Mouse (Mus musculus): ENCODE measurements at regions not wholly inside any gene's neighbourhood (a gene's known extent, or its start where the extent isn't known, plus 50 kb on each side); places are given as distances from the start of the nearest gene placed in this dataset.

DNA sequence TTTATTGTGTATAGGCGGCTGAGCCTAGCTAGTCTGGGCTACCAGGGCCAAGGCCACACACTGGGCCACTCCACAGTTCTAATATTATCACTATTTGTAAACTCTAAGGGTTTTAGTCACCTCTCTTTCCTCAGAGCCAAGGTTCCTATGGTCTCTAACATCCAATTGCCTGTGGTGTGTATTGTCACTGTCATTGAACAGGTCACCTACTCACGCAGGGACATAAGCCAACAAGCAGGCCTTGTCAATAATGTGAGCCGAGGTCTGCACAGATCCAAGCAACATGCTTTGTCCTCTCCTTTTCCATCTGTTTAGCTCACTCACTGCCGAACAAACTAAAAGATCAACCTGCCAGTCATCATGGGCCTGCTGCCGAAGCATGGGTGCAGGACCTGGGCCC is 79.5 kb upstream of the Ywhaq start:
- Histone ChIP-seq H3K27ac (ENCODE audit: low read depth, low read length) (no peak overlapping the region), H3K36me3 (ENCODE audit: control insufficient read depth, insufficient read depth, low read length) (no peaks in the 10 kb centered on the region), H3K4me2 (replicated peaks; ENCODE audit: low read depth, low read length) (no peak overlapping the region), H3K4me1 (ENCODE audit: control insufficient read depth, insufficient read depth, low read length) (no peaks in the 10 kb centered on the region), H3K9me3 (ENCODE audit: control insufficient read depth, low read length) (no peaks in the 10 kb centered on the region), H3K9ac (ENCODE audit: low read depth, low read length) (no peak overlapping the region), H3K4me3 (ENCODE audit: low read length) (no peak overlapping the region), H3K27me3 (ENCODE audit: control insufficient read depth, insufficient read depth, low read length) (no peaks in the 10 kb centered on the region)
- ATAC-seq (ENCODE audit: low FRiP score, low TSS enrichment), result no peak
- 86% methylated on average over 5 of the region's 5 CpGs for WGBS

DNA sequence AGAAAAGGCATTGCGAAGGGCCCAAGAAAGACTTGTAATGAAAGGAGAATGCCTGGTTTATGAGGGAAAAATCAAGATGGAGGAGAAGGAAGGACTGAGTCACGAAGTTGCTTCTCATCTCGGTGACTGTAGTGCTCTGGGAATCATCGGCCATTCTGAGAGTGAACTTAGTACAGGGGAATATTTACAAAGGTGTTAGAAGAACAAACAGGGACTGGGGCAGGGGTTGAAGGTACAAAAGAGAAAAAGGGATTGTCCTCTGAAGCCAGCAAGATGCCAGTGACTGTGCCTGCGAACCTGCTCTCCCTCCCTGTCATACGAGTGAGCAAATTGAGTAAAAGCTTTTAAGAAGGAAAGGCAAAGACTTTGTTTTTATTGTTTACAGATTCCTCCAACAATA is 78.1 kb upstream of the Ywhaq start:
- 95% methylated on average over 6 of the region's 6 CpGs for WGBS
- Histone ChIP-seq H3K4me1 (ENCODE audit: control insufficient read depth, insufficient read depth, low read length) (no peaks in the 10 kb centered on the region), H3K4me2 (replicated peaks; ENCODE audit: low read depth, low read length) (no peak overlapping the region), H3K9ac (ENCODE audit: low read depth, low read length) (no peak overlapping the region), H3K9me3 (ENCODE audit: control insufficient read depth, low read length) (no peaks in the 10 kb centered on the region), H3K27ac (ENCODE audit: low read depth, low read length) (no peak overlapping the region), H3K4me3 (ENCODE audit: low read length) (no peak overlapping the region), H3K27me3 (ENCODE audit: control insufficient read depth, insufficient read depth, low read length) (no peaks in the 10 kb centered on the region), H3K36me3 (ENCODE audit: control insufficient read depth, insufficient read depth, low read length) (no peaks in the 10 kb centered on the region)
- ATAC-seq (ENCODE audit: low FRiP score, low TSS enrichment), result no peak

DNA sequence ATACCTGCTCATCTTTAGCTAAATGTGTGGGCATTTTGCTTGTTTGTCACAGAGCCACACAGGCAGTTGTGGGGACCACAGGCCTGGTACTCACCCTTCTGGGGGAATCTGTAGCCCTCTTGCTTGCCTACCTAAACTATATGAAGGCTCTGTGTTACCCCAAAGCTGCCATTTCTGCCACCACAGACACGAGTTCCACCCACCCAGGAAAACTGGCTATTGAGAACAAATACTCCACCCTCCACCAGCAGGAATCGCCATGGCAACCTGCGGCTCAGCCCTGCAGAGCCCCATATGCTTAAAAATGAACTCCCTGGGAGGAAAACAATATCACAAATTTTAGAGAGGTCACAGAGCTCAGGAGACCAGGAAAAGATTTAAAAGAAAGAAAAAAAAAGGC is 76.0 kb upstream of the Ywhaq start:
- Histone ChIP-seq H3K4me1 (ENCODE audit: control insufficient read depth, insufficient read depth, low read length) (no peaks in the 10 kb centered on the region), H3K4me2 (replicated peaks; ENCODE audit: low read depth, low read length) (no peak overlapping the region), H3K9ac (ENCODE audit: low read depth, low read length) (no peak overlapping the region), H3K27ac (ENCODE audit: low read depth, low read length) (no peak overlapping the region), H3K9me3 (ENCODE audit: control insufficient read depth, low read length) (no peaks in the 10 kb centered on the region), H3K4me3 (ENCODE audit: low read length) (no peak overlapping the region), H3K36me3 (ENCODE audit: control insufficient read depth, insufficient read depth, low read length) (no peaks in the 10 kb centered on the region), H3K27me3 (ENCODE audit: control insufficient read depth, insufficient read depth, low read length) (no peaks in the 10 kb centered on the region)
- ATAC-seq (ENCODE audit: low FRiP score, low TSS enrichment), result no peak
- 60% methylated on average over 3 of the region's 3 CpGs for WGBS

DNA sequence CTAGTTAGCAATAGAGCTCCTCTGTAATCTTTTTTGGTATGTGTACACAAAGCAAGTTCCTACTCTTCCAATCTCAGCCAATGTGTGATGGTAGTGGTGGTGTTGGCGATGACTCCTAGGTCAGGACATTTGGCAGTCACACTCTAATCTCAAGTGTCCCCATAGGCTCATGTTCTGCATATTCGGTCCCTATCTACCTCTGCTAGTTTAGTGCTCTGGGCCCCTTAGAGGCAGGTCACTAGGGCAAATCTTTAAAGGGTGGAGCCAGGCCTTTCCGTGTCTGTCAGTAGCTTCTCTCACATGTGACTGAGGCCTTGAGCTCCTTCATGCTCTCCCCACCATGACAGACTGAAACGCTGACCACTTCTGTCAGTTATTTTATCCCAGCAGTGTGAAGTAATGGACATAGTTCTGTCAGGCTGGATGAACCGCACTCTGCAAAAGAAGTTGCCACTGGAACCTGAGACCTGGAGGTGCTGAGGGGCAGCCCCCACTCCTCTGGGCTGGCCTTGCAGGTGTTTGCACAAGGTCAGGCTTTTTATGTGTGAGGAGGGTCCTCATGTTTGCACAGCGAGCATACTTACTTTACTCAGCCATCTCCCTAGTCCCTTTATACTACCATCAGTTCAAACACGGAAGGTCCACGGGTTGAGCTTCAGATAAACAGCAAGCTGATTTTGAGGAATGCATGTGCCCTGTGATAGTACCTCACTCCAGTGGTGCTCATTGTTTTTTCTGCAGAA is 75.3 kb upstream of the Ywhaq start:
- no peak overlapping the region for H3K4me2 ChIP-seq (replicated peaks; ENCODE audit: low read depth, low read length)
- H3K4me1 ChIP-seq (ENCODE audit: control insufficient read depth, insufficient read depth, low read length), result no peaks in the 10 kb centered on the region
- 54% methylated on average over 8 of the region's 8 CpGs for WGBS
- no peak overlapping the region for H3K27ac ChIP-seq (ENCODE audit: low read depth, low read length)
- H3K36me3 ChIP-seq (ENCODE audit: control insufficient read depth, insufficient read depth, low read length), result no peaks in the 10 kb centered on the region
- H3K4me3 ChIP-seq (ENCODE audit: low read length), result no peak overlapping the region
- ATAC-seq (ENCODE audit: low FRiP score, low TSS enrichment), result no peak
- H3K9ac ChIP-seq (ENCODE audit: low read depth, low read length), result no peak overlapping the region
- no peaks in the 10 kb centered on the region for H3K9me3 ChIP-seq (ENCODE audit: control insufficient read depth, low read length)
- H3K27me3 ChIP-seq (ENCODE audit: control insufficient read depth, insufficient read depth, low read length), result no peaks in the 10 kb centered on the region

DNA sequence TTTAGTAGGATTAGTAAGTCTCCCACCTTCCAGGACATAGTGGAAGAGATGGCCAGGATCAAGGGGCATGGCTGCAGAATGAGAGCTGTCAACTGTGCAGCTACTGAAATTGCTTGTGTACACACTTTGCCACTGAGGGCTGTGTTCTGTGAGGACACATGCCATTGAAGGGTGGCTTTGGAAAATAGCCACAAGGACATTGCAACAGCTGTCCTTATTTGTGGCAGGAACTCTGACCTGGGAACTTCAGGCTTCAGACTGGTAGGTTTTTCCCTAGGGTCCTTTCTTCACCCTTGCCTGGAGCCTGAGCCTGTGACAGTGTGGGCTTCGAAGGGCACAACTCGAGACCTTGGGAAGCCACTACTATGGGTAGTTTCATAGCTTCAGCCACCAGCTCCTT is 64.2 kb upstream of the Ywhaq start:
- no peak overlapping the region for H3K9ac ChIP-seq (ENCODE audit: low read depth, low read length)
- ATAC-seq (ENCODE audit: low FRiP score, low TSS enrichment), result no peak
- H3K27ac ChIP-seq (ENCODE audit: low read depth, low read length), result no peak overlapping the region
- 94% methylated on average over 2 of the region's 2 CpGs for WGBS
- H3K4me3 ChIP-seq (ENCODE audit: low read length), result no peak overlapping the region
- H3K36me3 ChIP-seq (ENCODE audit: control insufficient read depth, insufficient read depth, low read length), result no peaks in the 10 kb centered on the region
- H3K4me1 ChIP-seq (ENCODE audit: control insufficient read depth, insufficient read depth, low read length), result no peaks in the 10 kb centered on the region
- no peaks in the 10 kb centered on the region for H3K27me3 ChIP-seq (ENCODE audit: control insufficient read depth, insufficient read depth, low read length)
- H3K9me3 ChIP-seq (ENCODE audit: control insufficient read depth, low read length), result no peaks in the 10 kb centered on the region
- no peak overlapping the region for H3K4me2 ChIP-seq (replicated peaks; ENCODE audit: low read depth, low read length)

DNA sequence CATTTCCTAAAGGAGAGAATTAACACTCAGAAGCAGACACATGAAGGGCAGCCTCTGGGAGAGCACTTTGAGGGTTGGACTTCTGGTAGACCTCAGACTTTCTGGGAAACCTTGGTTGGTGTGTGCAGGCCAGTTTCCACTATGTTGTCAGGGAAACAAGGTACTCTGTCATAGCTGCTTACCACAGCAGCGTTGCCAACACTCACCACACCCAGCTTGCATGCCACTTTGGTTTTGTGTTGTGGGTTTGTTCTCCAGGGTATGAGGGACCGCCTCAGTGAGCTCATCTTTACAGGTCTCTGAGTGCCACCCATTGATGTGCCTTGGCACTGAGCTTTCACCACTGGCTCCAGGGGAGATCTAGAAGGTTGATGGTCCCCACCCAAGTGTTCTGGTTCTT is 62.8 kb upstream of the Ywhaq start:
- no peaks in the 10 kb centered on the region for H3K27me3 ChIP-seq (ENCODE audit: control insufficient read depth, insufficient read depth, low read length)
- H3K9me3 ChIP-seq (ENCODE audit: control insufficient read depth, low read length), result no peaks in the 10 kb centered on the region
- WGBS, result 77% methylated on average over 2 of the region's 2 CpGs
- no peak for ATAC-seq (ENCODE audit: low FRiP score, low TSS enrichment)
- no peak overlapping the region for H3K9ac ChIP-seq (ENCODE audit: low read depth, low read length)
- no peaks in the 10 kb centered on the region for H3K36me3 ChIP-seq (ENCODE audit: control insufficient read depth, insufficient read depth, low read length)
- no peak overlapping the region for H3K27ac ChIP-seq (ENCODE audit: low read depth, low read length)
- H3K4me3 ChIP-seq (ENCODE audit: low read length), result no peak overlapping the region
- H3K4me1 ChIP-seq (ENCODE audit: control insufficient read depth, insufficient read depth, low read length), result no peaks in the 10 kb centered on the region
- no peak overlapping the region for H3K4me2 ChIP-seq (replicated peaks; ENCODE audit: low read depth, low read length)

DNA sequence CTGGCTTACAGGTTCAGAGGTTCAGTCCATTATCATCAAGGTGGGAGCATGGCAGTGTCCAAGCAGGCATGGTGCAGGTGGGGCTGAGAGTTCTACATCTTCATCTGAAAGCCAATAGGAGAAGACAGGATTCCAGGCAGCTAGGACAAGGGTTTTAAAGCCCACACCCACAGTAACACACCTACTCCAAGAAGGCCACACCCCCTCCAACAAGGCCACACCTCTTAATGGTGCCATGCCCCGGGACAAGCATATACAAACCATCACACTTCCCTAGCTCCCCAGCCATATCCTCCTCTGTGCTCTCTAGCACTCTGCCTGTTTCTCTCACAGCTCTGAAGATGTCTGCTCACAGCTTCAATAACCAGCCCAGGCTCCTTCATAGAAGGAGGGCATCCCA is 61.8 kb upstream of the Ywhaq start:
- Histone ChIP-seq H3K36me3 (ENCODE audit: control insufficient read depth, insufficient read depth, low read length) (no peaks in the 10 kb centered on the region), H3K4me2 (replicated peaks; ENCODE audit: low read depth, low read length) (no peak overlapping the region), H3K9ac (ENCODE audit: low read depth, low read length) (no peak overlapping the region), H3K27me3 (ENCODE audit: control insufficient read depth, insufficient read depth, low read length) (no peaks in the 10 kb centered on the region), H3K4me1 (ENCODE audit: control insufficient read depth, insufficient read depth, low read length) (no peaks in the 10 kb centered on the region), H3K4me3 (ENCODE audit: low read length) (no peak overlapping the region), H3K27ac (ENCODE audit: low read depth, low read length) (no peak overlapping the region), H3K9me3 (ENCODE audit: control insufficient read depth, low read length) (no peaks in the 10 kb centered on the region)
- 57% methylated on average over 1 of the region's 1 CpGs for WGBS
- no peak for ATAC-seq (ENCODE audit: low FRiP score, low TSS enrichment)

DNA sequence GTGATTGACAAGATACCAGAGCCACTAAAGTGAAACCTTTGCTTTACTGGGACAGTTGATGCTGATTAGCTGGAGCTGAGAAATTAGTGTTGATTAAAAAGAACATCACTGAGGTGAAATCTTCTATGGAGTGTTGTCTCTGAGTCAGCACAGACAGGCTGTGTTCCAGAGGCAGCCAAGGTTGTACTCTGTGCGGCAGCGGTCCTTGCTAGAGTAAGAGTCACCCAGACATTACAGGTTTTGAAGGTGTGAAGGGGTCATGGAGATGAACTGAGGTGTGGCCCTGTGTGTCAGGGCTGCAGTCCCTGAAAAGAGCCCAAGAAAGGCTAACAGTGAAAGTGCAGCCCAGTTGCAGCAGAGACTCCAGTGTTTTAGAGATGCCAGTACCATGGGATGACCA is 59.1 kb upstream of the Ywhaq start:
- Histone ChIP-seq H3K27me3 (ENCODE audit: control insufficient read depth, insufficient read depth, low read length) (no peaks in the 10 kb centered on the region), H3K9ac (ENCODE audit: low read depth, low read length) (no peak overlapping the region), H3K4me3 (ENCODE audit: low read length) (no peak overlapping the region), H3K9me3 (ENCODE audit: control insufficient read depth, low read length) (no peaks in the 10 kb centered on the region), H3K4me1 (ENCODE audit: control insufficient read depth, insufficient read depth, low read length) (no peaks in the 10 kb centered on the region), H3K27ac (ENCODE audit: low read depth, low read length) (no peak overlapping the region), H3K36me3 (ENCODE audit: control insufficient read depth, insufficient read depth, low read length) (no peaks in the 10 kb centered on the region), H3K4me2 (replicated peaks; ENCODE audit: low read depth, low read length) (no peak overlapping the region)
- ATAC-seq (ENCODE audit: low FRiP score, low TSS enrichment), result no peak
- WGBS, result 70% methylated on average over 2 of the region's 2 CpGs

DNA sequence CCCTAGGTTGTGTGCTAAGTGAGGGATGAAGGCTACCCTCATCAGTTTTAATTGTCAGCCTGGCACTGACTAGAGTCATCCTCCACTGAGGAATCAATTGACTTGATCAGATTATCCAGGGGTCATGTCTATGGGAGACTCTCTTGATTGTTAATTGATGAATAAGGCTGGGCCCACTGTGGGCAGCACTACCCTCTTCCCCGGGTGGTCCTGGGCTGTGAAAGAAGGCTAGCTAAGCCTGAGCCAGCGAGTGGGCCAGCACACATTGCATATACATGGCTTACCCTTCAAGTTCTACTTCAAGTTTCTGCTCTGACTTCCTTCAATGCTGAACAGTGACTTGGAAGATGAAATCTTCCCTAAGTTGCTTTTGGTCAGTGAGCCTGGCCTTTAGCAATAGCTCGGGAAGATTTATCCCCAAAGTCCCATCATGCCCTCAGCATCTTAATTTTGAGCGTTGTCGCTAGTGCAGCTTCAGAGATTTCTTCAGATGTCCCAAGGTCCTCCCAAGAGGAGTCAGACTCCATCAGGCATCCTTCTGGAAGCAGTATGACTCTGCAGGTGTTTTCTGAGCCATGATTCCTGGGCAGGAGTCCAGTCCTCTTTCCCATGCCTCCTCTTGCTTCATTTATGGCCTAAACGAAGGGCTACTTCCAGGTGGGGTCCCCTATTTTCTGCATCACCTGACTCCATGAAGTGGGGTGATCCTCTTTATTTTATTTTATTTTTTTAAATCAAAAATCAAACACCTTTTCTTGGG is 55.7 kb upstream of the Ywhaq start:
- Histone ChIP-seq H3K36me3 (ENCODE audit: control insufficient read depth, insufficient read depth, low read length) (no peaks in the 10 kb centered on the region), H3K4me2 (replicated peaks; ENCODE audit: low read depth, low read length) (no peak overlapping the region), H3K4me1 (ENCODE audit: control insufficient read depth, insufficient read depth, low read length) (no peaks in the 10 kb centered on the region), H3K9me3 (ENCODE audit: control insufficient read depth, low read length) (no peaks in the 10 kb centered on the region), H3K27ac (ENCODE audit: low read depth, low read length) (no peak overlapping the region), H3K4me3 (ENCODE audit: low read length) (no peak overlapping the region), H3K27me3 (ENCODE audit: control insufficient read depth, insufficient read depth, low read length) (no peaks in the 10 kb centered on the region), H3K9ac (ENCODE audit: low read depth, low read length) (no peak overlapping the region)
- ATAC-seq (ENCODE audit: low FRiP score, low TSS enrichment), result no peak
- WGBS, result 92% methylated on average over 6 of the region's 6 CpGs
